Mouse (Mus musculus): ENCODE data around the gene Ms4a1.

- TF ChIP-seq CTCF (IDR thresholded peaks at IDR 0.05; ENCODE audit: control insufficient read depth, insufficient read depth, insufficient replicate concordance, low read depth, low read length) (no peak), POLR2A (IDR thresholded peaks at IDR 0.05; ENCODE audit: control insufficient read depth, low read depth, low read length) (no peak)
These were observed 23.5 kb downstream of the Ms4a1 start for GRCm38 (mm10) chr19:11242560-11242959.
